Mouse (Mus musculus) cerebellum, adult 18-20 months (tissue): ENCODE data around the gene Pgf.

Source experiments
- DNase-seq, 2 experiments: peaks; one replicate each; pipeline ENCODE4 v3.0.0; 2021

Pgf gene

GRCm38 (mm10) chr12:85177740-85178239, at the start of gene Pgf:
Pgf (minus strand) TSS chr12:85177790.
- DNase-seq, result no peak

GRCm38 (mm10) chr12:85227227-85227626, 49.6 kb upstream of the Pgf start:
- DNase-seq, result no peak

GRCm38 (mm10) chr12:85219905-85220290, 42.3 kb upstream of the Pgf start:
- DNase-seq, result peak; percentile 19 to 20

- DNase-seq, result peak; percentile 99
Observed at GRCm38 (mm10) chr12:85219236-85219904, 41.8 kb upstream of the Pgf start, which contains the start of gene Eif2b2. Eif2b2 (plus strand) TSS chr12:85219481.

DNA sequence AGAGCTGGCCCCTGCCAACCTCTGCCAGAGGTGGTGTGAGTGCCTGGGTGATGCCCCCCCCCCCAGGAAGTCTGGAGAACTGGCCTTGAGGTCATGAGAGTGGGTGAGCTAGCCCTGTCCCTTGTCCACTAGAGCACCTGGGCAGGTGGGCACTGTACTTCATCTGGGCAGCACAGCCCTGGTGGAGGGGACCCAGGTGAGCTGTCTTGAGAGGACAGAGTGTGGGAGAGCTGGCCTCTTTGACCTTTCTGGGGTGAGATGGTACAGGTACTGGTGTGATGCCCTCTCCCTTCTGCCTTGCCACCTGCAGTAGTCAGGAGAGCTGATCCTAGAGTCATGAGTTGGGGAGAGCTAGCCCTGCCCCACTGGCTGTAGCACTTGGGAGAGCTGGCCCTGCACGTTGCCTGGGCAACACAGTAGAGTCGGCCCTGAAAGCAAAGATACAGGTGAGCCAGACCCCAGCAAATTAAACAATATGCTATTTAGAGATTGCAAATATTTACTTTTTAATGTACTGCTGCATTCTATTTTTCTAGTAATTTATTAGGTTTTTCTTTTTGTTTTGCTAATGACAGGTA, 40.2 kb upstream of the Pgf start:
- no peak for DNase-seq

DNA sequence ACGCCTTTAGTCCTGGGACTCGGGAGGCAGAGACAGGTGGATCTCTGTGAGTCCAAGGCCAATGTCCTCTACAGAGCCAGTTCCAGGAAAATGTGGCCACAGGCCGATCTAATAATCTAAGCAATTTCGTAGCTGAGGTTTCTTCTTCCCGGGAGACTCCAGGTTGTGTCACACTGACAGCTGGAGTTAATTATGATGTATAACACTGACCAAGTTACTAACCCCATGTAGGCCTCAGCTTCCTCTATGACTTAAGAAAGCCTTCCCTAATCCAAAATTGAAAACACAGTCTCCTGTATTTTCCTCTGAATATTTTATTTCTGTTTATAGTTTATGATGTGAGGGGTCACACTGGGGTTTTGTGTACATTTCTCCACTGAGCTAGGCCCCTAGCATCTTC, 37.4 kb upstream of the Pgf start:
- DNase-seq, result no peak

DNA sequence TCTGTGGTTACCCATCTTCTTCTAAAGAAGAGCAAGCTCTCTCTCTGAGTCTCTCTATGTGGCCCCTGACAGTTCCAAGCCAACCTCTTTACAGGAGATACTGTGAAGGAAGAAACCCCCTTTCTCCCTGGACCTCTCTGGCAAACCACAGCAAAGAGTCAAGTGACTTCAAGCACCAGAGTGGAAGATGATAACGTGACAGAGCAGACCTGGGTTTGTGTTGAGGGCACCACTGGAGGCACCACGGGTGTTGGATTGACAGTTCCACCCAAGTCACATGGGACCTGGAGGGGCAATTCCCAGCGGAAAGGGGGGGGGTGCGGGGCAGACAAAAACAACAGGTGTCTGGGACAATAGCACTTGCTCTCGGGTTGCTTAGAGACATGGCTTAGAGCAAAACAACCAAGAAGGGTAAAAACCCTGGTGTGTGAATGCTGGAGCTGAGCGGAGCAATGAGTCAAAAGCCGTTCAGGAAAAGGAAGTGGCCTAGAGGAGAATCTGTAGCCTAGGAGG, 31.2 kb upstream of the Pgf start:
- no peak for DNase-seq

- no peak for DNase-seq
Observed at GRCm38 (mm10) chr12:85205425-85205824, 27.8 kb upstream of the Pgf start.

DNA sequence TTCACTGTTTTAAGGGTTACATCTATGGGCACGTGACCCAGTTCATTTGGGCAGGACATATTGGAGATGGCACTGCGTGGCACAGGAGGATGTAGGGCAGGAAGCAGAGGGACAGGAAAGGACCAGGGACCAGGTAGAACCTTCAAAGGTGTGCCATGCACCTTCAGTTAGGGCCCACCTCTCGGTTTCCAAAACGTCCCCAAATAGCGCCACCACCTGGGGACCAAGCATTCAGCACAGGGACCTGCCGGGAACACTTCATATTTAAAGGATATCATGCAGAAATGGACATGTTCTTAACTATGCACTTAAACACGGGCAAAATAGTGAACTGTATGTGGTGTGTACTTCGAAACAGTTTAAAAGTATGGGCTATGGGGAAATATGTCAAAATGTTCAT, 26.5 kb upstream of the Pgf start:
- DNase-seq, result no peak

DNA sequence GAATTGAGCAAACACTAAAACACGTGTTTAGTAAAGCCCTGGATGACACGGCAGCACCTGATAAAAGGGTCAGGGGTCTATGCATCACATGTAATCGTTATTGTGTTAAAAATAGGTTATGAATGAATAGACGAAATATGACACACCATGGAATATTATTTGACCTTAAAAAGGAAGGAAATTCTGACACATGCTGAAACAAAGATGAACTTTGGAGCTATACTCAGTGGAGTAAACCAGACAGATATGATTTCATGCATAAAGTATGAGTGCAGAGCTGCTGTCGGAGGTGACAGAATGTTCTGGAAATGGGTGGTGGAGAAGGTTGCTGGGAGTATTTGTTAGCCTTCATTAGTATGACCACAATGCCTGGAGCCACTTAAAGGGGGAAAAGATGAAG, 26.1 kb upstream of the Pgf start:
- no peak for DNase-seq

- no peak for DNase-seq
Observed at GRCm38 (mm10) chr12:85202191-85202590, 24.6 kb upstream of the Pgf start.

DNA sequence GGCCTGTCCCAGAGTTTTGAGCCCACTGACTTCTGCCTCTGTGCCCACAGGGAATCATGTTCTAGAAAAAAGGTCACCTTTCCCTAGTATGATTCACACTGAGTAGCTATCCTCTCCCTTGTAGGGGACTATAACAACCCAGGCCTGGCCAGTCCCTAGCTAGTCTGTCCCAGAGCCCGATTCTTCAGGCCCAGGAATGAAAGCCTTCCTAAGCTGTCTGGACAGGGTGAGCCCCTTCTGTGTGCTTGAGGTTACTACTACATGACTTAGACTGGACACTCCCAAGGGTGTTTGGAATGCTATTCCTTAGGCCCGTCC, 24.2 kb upstream of the Pgf start:
- no peak for DNase-seq

DNA sequence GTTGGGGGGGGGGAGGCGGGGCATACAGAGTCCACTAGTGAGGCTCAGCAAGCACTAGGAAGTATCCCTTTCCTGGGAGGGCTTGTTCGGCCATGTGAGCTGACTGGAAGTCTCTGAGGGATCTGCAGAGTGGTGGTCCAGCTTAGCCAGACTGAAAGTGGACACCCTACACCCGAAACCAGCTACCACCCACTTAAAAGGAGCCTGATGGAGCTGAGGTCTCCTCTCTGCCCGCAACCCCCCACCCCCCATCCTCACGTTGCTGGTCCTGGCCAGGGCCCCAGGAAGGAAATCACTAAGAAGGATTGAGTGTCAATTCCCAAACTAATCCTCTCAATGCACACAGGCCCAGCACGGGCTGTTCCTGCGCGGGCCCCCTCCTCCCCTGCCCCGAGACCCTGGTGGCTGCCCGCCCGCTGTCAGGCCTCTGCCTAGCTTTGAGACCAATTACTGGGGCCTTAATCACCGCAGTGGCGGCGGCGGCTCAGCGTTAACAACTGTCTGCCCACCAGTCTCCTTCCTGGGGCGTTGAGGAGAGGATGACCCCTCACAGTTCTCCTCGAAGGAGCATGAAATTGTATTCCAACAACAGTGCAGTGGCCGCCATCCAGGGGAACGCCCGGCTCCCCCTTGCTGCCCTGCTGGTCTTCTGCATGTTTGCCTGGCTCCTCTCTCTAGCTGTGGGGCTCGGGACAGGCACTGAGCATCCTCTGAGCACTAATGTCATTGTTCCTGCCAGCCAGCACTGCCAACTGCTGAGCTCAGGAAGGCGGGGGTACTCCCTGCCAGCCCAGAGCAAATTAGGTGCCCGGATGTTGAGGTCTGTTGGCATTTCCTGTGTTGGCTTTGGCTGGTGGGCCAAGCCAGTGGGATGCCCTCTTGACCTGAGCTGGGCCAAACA, 23.6 kb upstream of the Pgf start:
- DNase-seq, result peak in 1 of 2 experiments; percentile 21

DNA sequence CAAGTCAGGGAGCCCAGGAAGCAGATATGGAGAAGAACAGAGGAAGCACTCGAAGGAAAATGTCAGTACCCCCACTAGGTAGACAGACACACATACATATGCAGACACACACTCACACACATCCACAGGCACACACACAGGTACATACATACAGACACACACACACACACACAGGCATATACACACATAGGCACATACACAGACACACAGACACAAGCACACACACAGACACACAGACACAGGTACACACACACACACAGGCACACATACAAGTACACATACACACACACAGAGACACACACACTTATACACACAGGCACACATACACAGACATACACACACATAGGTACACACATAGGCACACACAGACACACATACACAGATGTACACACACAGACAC, 22.4 kb upstream of the Pgf start:
- DNase-seq, result no peak

DNA sequence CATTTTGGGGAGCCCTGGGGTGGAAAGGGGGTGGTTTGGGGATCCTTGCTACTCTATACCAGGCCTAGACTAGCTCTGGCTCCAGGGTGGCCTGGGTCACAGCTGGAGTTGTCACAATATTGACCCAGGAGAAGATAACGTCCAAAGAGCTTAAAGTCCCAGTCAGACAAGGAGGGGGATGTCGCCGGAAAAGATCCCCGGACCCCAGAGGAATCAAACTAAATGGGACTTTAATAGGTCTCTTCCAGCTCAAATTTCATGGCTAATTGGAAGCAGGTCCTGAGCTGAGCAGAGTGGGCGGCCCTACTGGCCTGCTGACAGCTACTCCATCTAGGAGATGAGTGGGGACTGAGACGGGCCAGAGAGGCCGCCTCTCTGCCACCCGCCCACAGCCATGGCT, 20.3 kb upstream of the Pgf start:
- DNase-seq, result no peak

GRCm38 (mm10) chr12:85197371-85197770, 19.8 kb upstream of the Pgf start:
- no peak for DNase-seq

DNA sequence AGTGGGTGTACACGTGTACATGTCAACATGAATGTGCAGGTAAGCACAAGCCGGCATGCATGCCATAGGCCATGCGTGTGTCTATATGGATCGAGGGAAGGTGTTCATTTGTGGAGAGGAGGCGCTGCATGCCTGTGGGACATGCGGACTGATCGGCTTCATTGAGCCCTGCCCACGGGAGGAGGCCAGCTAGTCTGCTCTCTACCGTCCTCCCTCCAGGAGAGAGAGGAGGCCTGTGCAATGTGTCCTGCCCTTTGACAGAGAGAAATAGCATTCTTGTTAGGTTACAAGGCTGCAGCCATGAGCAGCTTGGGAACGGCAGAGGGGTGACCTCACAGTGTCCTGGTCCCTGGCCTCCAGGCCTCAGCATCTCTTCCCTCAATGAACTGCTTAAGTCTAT, 18.6 kb upstream of the Pgf start:
- DNase-seq, result no peak

- no peak for DNase-seq
Observed at GRCm38 (mm10) chr12:85195086-85195485, 17.5 kb upstream of the Pgf start.

DNA sequence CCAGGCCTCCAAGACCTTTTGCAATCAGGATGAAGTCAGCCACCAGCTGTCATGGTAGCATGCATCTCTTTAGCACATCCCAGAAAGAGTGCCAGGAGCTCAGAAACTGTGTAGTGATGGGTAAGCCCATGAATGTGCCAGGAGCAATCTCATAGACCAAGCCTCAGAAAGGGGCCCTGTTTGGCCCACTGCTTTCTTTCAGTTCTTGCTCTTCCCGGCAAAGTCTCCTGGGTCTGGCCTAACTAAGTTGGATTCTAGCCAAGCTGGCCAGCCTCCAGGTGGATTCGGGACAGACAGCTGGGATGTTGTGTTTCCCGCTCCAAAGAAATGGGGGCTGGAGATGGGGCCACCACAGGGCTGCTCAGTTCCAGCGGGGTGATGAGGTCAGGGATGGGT, 17.0 kb upstream of the Pgf start:
- DNase-seq, result peak in 1 of 2 experiments; percentile 25

DNA sequence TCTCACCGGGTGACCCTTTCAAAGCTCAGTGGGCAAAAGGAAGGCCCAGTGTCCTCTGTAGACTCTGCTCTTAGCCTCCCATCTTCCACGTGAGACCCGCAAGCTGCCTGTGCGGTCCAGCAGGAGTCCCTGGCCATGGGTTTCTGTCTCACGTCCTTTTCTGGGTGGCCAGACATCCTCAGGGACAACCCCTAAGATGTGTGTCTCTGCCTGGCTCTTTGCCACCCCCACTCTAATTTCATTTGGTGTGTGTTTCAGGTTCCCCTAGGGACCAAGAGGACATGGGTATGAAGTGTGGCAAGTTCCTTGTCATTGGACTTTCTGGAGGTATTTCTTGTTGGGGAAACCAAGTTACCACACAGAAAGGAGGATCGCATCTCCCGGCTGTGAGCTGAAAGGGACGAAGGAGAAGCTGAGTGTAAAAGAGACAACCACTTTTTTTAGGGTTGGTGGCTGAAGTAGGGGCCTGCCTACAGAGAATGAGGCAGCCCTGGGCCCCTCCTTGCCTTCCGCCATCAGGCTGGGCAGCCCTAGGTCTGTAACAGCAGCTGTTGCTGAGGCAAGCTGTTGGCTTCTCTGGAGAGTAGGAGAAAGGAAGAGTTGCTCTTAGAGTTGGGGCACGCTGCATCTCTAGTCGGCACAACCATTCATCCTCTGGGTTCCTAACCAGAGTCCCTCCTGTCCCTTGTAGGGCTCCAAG, 16.5 kb upstream of the Pgf start:
- no peak for DNase-seq

GRCm38 (mm10) chr12:85193146-85193545, 15.6 kb upstream of the Pgf start:
- no peak for DNase-seq

DNA sequence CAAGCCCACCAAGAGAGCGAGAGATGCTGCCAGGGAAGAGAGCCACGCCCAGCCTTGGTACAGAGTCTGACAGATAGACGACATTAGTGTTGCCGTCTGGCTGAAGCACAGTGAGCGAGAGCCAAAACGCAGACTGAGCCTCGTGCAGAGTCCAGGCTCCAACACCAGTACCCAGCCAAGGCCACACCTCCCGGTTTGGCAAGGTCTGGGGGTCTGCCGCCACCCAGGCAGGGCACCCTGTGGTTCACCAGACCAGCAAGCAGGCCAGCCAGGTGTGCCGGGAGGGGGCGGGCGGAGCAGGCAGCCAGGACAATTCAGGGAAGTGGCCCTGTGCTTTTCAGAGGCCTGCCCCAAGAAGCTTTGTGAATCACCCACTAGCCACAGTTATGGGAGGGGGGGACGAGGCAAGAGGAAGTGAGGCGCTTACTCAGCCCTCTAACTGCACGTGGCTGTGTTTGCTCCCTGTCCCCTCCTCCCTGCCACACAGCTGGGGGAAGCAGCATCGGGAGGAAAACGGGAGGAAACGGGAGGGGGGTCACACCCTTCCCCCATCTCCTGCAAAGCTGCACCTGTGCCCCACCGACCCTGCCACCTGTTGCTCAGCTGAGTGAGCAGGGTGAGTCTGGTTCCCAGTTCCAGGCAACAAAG, 15.0 kb upstream of the Pgf start:
- DNase-seq, result no peak

DNA sequence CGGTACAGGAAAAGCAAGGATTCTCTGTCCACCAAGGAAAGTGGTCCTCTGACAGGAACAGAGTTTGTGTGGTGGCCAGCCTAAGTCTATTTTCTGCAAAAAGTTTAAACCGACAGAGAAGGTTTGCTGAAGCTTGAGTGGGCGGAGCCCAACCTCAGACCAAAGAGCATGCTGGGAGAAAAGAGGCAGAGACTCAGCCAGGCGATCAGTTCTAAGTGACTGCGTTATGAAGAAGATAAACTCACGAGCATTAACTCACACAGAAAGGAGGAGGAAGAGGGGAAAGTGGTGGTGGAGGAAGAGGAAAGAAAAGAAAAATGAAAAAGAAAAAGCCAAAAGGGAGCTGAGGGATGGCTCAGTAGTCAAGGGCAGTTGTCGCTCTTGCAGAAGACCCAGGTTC, 12.7 kb upstream of the Pgf start:
- no peak for DNase-seq
